Mouse (Mus musculus) erythroid progenitor cell, adult 5-6 weeks (primary cell): ENCODE results near the gene March1. TPM values are rescaled to one million over a fixed set of nuclear protein-coding genes. Genes with fewer than 3 reads are reported as not detected.

Experiments
- ATAC-seq: replicated peaks from 2 replicates; pipeline ENCODE4 v1.8.0; 2016; ENCODE audit warnings: moderate number of reproducible peaks, mild to moderate bottlenecking, moderate TSS enrichment, inconsistent platforms; ENCODE audit not compliant: poor library complexity, low FRiP score, severe bottlenecking
- total RNA-seq, 2 experiments: library from RNA; stranded (forward) in 1 of 2; stranded (reverse) in 1 of 2; fragments of 150-400 nt in 1 of 2; fragments of 186-747, 209-891 nt in 1 of 2; gene quantifications; 2 replicates each; pipeline versions ENCODE4 v1.2.3 to v1.2.4; 2015 to 2017; ENCODE audit warnings: low replicate concordance in 2 of 2

March1 gene
- total RNA-seq (2015; ENCODE audit: low replicate concordance) (4.3 and 6.3 TPM in 2 replicates), total RNA-seq (2017; ENCODE audit: low replicate concordance) (3.5 and 7.4 TPM in 2 replicates)

- no peak for ATAC-seq
Observed at GRCm38 (mm10) chr8:65617871-65618751, at the start of gene March1. Gene March1, plus strand, starts transcription at chr8:65617900.

DNA sequence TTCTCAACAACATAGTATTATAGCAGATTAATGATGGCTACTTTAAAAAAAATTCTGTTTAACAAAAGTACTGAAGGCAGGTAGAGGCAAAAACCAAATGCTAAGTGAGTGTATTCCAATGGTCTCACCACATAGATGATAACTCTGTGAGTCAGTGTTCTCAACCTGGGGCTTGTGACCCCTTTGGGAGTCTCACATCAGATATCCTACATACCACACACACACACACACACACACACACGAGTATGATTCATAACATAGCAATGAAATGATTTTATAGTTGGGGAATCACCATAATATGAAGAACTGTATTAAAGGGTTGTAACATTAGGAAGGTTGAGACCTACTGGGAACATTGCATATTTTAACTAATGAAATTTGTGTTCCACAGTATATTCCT is 30.8 kb upstream of the March1 start:
- ATAC-seq, result no peak

DNA sequence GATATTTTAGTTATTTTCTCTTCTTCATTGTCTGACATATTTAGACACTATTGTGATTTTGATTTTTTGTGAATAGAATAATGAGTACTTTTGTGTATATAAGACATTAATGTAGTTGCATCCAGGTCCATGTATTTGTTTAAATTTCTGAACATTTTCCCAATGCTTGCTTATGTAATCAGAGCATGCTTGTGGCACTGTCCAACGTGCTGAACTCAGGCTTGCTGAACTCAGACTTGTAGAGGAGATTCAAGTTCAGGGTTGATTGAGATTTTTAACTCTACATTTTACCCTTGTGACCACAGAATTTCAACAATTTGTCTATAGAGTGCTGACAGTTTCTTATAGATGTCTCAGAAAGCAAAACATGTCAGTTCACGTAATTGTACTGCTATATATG is 14.5 kb upstream of the March1 start:
- no peak for ATAC-seq

- ATAC-seq, result no peak
Observed at GRCm38 (mm10) chr8:65609509-65609908, 8.2 kb upstream of the March1 start.

DNA sequence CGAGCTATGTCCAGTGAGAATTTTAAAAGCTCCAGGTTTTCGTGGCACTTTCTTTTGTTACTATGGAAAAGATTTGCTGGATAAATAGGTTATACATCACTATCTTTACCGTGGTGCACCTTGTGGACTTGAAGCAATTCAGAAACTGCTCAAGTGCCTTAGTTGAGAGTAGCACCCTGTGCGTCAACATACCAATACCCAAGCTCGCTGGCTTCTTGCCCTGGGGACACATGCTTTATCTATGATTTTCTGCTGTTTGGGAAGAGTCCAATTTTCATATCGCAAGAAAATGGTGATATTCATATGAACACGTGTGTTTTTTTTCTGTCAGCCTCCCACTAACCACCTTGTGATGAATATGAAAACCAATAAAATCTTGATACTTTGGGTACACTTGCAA is 1.3 kb downstream of the March1 start:
- ATAC-seq, result no peak

DNA sequence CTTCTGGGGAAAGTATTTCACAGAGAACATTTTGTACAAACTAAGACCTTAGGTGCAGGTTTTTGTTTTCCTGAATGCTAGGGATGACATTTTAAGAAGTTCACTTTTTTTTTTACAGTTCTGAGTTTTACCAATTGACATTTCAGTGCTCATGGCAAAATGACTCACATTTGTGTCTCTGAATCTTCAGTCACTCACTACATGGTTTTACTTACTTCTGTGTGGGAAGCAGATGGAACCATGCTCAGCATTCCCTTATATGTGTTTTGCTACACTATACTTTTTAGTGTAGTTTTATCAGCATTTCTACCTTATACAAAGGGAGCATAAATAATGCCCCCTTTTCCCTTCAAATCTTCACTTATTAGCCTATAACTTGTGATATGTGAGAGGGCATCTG is 27.2 kb downstream of the March1 start:
- no peak for ATAC-seq

- ATAC-seq, result no peak
Observed at GRCm38 (mm10) chr8:65645502-65645901, 27.8 kb downstream of the March1 start.

GRCm38 (mm10) chr8:65645945-65646344 is 28.2 kb downstream of the March1 start:
- no peak for ATAC-seq

GRCm38 (mm10) chr8:65655924-65656323 is 38.2 kb downstream of the March1 start:
- ATAC-seq, result no peak

- ATAC-seq, result no peak
Observed at GRCm38 (mm10) chr8:65661885-65662284, 44.2 kb downstream of the March1 start.

GRCm38 (mm10) chr8:65665786-65666185 is 48.1 kb downstream of the March1 start:
- no peak for ATAC-seq

GRCm38 (mm10) chr8:65743066-65743465 is 125.4 kb downstream of the March1 start:
- ATAC-seq, result no peak

DNA sequence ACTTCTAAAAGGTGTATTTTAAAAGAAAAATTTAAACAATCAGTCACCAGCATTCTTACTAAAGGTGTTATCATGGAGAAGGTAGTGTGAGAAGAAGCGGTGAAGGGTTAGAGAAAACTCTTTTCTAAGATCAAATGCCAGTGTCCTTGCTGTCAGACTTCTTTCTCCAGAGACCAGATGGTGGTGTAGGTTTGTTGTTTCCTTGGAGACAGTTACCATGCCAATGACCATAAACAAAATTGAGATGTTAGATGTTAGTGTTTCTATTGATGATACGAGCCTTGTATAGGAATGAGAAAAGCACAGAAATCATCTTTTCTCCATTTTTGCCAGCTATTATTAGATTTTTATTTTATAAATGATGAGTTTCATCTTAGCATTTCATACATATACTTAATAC is 158.1 kb downstream of the March1 start:
- ATAC-seq, result no peak

GRCm38 (mm10) chr8:65781156-65781555 is 163.5 kb downstream of the March1 start:
- ATAC-seq, result no peak

DNA sequence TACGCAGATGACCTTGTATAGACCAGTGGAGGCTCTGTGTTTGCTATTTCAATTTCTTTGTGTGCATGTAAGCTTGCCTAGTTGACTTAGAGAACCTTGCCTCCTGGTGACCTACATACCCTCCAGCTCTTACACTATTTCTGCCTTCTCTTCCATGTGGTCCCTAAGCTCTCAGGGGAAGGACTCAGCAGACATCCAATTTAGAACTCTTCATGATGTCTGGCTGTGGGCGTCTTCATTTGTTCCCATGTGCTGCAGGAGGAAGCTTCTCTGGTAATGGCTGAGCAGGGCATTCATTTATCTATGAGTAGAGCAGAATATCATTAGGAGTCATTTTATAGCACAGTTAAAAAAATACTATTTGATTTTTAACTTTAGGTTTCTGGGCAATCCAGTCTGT is 195.3 kb downstream of the March1 start:
- no peak for ATAC-seq

DNA sequence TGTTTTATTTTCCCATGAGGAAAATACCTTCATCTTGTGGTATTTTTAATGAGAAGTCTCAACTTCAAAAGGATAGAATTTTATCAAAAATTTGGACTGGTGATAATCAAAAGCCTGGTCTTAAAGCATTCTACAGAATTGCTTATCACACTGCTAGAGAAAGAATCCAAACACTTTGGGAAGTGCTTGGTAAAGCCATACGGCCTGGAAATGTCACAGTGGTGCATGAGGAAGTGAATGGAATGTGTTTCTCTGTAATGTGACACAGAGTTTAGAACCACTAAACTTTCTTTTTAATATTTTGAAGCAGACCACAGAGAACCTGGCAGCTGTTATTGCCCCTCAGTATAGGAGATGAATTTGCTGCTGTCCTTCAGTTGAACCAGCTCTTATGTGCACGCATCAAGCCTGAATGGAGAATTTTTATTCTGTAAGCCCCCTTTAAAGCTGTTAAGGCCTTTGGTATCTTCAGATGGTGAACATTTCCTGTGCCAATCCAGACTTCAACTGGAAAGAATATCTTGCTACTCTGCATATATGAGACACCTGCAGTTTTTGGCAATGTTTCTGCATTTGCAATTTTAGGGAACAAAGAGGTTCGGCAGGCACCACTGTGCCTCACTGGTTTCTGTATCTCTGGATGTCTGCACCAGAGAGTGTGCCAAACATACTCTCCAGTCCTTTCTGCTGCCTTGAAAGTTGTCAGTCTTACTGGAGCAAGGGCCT is 304.8 kb downstream of the March1 start:
- ATAC-seq, result no peak

- ATAC-seq, result no peak
Observed at GRCm38 (mm10) chr8:65956948-65957347, 339.2 kb downstream of the March1 start.

DNA sequence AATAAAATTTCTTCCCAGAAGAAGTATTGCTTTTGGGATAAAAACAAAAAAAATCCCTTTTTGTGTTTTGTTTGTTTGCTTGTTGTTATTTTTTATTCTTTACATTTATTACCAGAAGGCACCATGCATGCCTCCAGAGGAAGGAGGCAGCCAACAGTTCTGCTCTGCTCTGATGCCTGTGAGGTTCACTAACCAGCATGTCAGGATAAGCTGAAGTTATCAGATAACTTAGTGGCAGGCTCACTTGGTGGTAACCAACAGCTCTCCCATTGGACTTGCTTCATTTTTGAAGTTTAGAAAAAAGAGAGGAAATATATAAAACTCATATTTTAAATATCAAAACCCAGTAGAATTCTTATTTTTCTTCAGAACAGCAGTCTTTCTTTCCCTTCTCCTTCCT is 339.8 kb downstream of the March1 start:
- ATAC-seq, result no peak

- no peak for ATAC-seq
Observed at GRCm38 (mm10) chr8:65966502-65967222, 349.0 kb downstream of the March1 start.

GRCm38 (mm10) chr8:65967223-65967778 is 349.6 kb downstream of the March1 start:
- no peak for ATAC-seq
